Mouse (Mus musculus): ENCODE results near the gene Clec3a. TPM values are rescaled to one million over a fixed set of nuclear protein-coding genes. Genes with fewer than 3 reads are reported as not detected.

Clec3a gene
- polyA plus RNA-seq, 1 experiment from 2014 or later, result 0.29 TPM

- no peaks in the 10 kb centered on the region for H3K27me3 ChIP-seq (replicated peaks; ENCODE audit: control insufficient read depth, insufficient read depth, low read length)
These were observed 6.5 kb upstream of the Clec3a start for GRCm38 (mm10) chr8:114411421-114411820.

DNA sequence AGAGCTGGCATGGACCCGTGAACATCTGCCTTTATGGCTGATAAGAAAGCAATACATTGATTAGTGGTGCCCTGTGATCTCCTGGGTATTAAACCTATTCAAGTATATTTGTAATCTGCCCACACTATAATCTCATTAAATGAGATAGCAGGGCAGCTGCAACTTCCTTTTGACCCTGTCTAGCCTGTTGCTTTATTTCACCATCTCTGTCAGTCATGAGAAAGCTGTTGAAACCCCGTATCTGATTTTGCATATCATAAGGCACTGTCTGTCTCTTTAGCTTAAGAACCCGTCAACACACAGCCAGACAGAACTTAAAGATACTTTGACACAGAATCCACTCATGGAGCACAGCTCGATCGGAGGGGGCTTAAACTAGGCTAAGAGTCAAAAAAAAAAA lies 600 bp downstream of the Clec3a start:
- Histone ChIP-seq H3K9ac (ENCODE audit: low read depth, low read length) (no peak overlapping the region), H3K4me1 (ENCODE audit: control insufficient read depth, insufficient read depth, low read depth, low read length) (no peaks in the 10 kb centered on the region), H3K9me3 (ENCODE audit: control insufficient read depth, low read length) (no peaks in the 10 kb centered on the region), H3K27ac (ENCODE audit: low read depth, low read length) (no peak overlapping the region), H3K27me3 (replicated peaks; ENCODE audit: control insufficient read depth, insufficient read depth, low read length) (no peaks in the 10 kb centered on the region), H3K4me3 (ENCODE audit: low read length) (no peak overlapping the region), H3K36me3 (ENCODE audit: control insufficient read depth, insufficient read depth, low read length) (no peaks in the 10 kb centered on the region), H3K4me2 (ENCODE audit: low read length) (no peak overlapping the region)
- ATAC-seq, result no peak
- WGBS, result 80% methylated on average over 5 of the region's 5 CpGs

More at GRCm38 (mm10) chr8:114411421-114411820, 6.5 kb upstream of the Clec3a start:
- H3K36me3 ChIP-seq (ENCODE audit: control insufficient read depth, insufficient read depth, low read length), result no peaks in the 10 kb centered on the region
- H3K4me3 ChIP-seq (ENCODE audit: low read length), result no peak overlapping the region
- H3K4me1 ChIP-seq (ENCODE audit: control insufficient read depth, insufficient read depth, low read depth, low read length), result no peaks in the 10 kb centered on the region
- 78% methylated on average over 3 of the region's 3 CpGs for WGBS
- no peak for ATAC-seq
- H3K4me2 ChIP-seq (ENCODE audit: low read length), result no peak overlapping the region
- H3K27ac ChIP-seq (ENCODE audit: low read depth, low read length), result no peak overlapping the region
- no peak overlapping the region for H3K9ac ChIP-seq (ENCODE audit: low read depth, low read length)
- no peaks in the 10 kb centered on the region for H3K9me3 ChIP-seq (ENCODE audit: control insufficient read depth, low read length)

GRCm38 (mm10) chr8:114418904-114419303 lies 1.0 kb downstream of the Clec3a start:
- ATAC-seq, result no peak

GRCm38 (mm10) chr8:114421544-114421943 lies 3.7 kb downstream of the Clec3a start:
- H3K4me2 ChIP-seq (ENCODE audit: low read length), result no peak overlapping the region
- no peaks in the 10 kb centered on the region for H3K27me3 ChIP-seq (replicated peaks; ENCODE audit: control insufficient read depth, insufficient read depth, low read length)
- WGBS, result 81% methylated on average over 4 of the region's 4 CpGs
- no peak overlapping the region for H3K27ac ChIP-seq (ENCODE audit: low read depth, low read length)
- no peak overlapping the region for H3K4me3 ChIP-seq (ENCODE audit: low read length)
- H3K36me3 ChIP-seq (ENCODE audit: control insufficient read depth, insufficient read depth, low read length), result no peaks in the 10 kb centered on the region
- ATAC-seq, result no peak
- no peaks in the 10 kb centered on the region for H3K4me1 ChIP-seq (ENCODE audit: control insufficient read depth, insufficient read depth, low read depth, low read length)
- H3K9ac ChIP-seq (ENCODE audit: low read depth, low read length), result no peak overlapping the region
- H3K9me3 ChIP-seq (ENCODE audit: control insufficient read depth, low read length), result no peaks in the 10 kb centered on the region

More at GRCm38 (mm10) chr8:114418904-114419303, 1.0 kb downstream of the Clec3a start:
- WGBS, result 78% methylated on average over 6 of the region's 6 CpGs
- no peak overlapping the region for H3K27ac ChIP-seq (ENCODE audit: low read depth, low read length)
- no peak overlapping the region for H3K4me3 ChIP-seq (ENCODE audit: low read length)
- H3K4me2 ChIP-seq (ENCODE audit: low read length), result no peak overlapping the region
- no peaks in the 10 kb centered on the region for H3K9me3 ChIP-seq (ENCODE audit: control insufficient read depth, low read length)
- no peaks in the 10 kb centered on the region for H3K4me1 ChIP-seq (ENCODE audit: control insufficient read depth, insufficient read depth, low read depth, low read length)
- no peak overlapping the region for H3K9ac ChIP-seq (ENCODE audit: low read depth, low read length)
- H3K27me3 ChIP-seq (replicated peaks; ENCODE audit: control insufficient read depth, insufficient read depth, low read length), result no peaks in the 10 kb centered on the region
- H3K36me3 ChIP-seq (ENCODE audit: control insufficient read depth, insufficient read depth, low read length), result no peaks in the 10 kb centered on the region

GRCm38 (mm10) chr8:114438236-114438635 lies 20.4 kb downstream of the Clec3a start:
- no peaks in the 10 kb centered on the region for H3K36me3 ChIP-seq (ENCODE audit: control insufficient read depth, insufficient read depth, low read length)
- H3K27me3 ChIP-seq (replicated peaks; ENCODE audit: control insufficient read depth, insufficient read depth, low read length), result no peaks in the 10 kb centered on the region
- no peak overlapping the region for H3K4me3 ChIP-seq (ENCODE audit: low read length)
- H3K4me2 ChIP-seq (ENCODE audit: low read length), result no peak overlapping the region
- H3K27ac ChIP-seq (ENCODE audit: low read depth, low read length), result no peak overlapping the region
- ATAC-seq, result no peak
- 9% methylated on average over 6 of the region's 6 CpGs for WGBS
- H3K9me3 ChIP-seq (ENCODE audit: control insufficient read depth, low read length), result no peaks in the 10 kb centered on the region
- H3K4me1 ChIP-seq (ENCODE audit: control insufficient read depth, insufficient read depth, low read depth, low read length), result peaks cover 7% of the 10 kb centered on the region
- no peak overlapping the region for H3K9ac ChIP-seq (ENCODE audit: low read depth, low read length)

- peaks cover 7% of the 10 kb centered on the region for H3K4me1 ChIP-seq (ENCODE audit: control insufficient read depth, insufficient read depth, low read depth, low read length)
- peak within 1 kb of the TSS; percentile 92 for H3K4me2 ChIP-seq (ENCODE audit: low read length)
- H3K27me3 ChIP-seq (replicated peaks; ENCODE audit: control insufficient read depth, insufficient read depth, low read length), result no peaks in the 10 kb centered on the region
- peak within 1 kb of the TSS; percentile 86 for H3K4me3 ChIP-seq (ENCODE audit: low read length)
- H3K36me3 ChIP-seq (ENCODE audit: control insufficient read depth, insufficient read depth, low read length), result no peaks in the 10 kb centered on the region
- peak within 1 kb of the TSS; percentile 85 for H3K27ac ChIP-seq (ENCODE audit: low read depth, low read length)
- under 1% methylated on average over 50 of the region's 54 CpGs for WGBS
- H3K9ac ChIP-seq (ENCODE audit: low read depth, low read length), result peak within 1 kb of the TSS; percentile 84
- H3K9me3 ChIP-seq (ENCODE audit: control insufficient read depth, low read length), result no peaks in the 10 kb centered on the region
- ATAC-seq, result peak; percentile 99
These were observed 21.7 kb downstream of the Clec3a start, which contains the start of gene Wwox for GRCm38 (mm10) chr8:114439334-114440204. Gene Wwox (plus strand): TSS chr8:114439655.

DNA sequence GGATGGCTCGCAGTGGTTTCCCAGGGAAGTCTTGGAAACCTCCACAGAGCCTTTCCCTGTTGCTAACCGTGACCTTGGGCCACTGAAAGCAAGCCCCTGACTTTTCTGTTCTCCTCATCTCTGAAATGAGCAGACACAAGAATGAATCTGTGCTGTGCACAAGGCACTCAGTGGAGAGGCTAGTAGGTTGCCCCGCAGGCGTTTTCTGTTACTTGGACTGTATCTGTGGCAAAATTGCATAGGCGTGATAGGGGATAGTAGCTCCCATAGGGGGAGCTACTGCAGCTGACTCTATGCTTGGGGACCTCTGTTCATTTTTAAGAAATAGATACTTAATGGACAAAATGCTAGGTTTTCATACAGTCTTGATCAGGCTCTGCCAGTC lies 22.3 kb downstream of the Clec3a start:
- 15% methylated on average over 5 of the region's 5 CpGs for WGBS
- Histone ChIP-seq H3K9me3 (ENCODE audit: control insufficient read depth, low read length) (no peaks in the 10 kb centered on the region), H3K4me1 (ENCODE audit: control insufficient read depth, insufficient read depth, low read depth, low read length) (peaks cover 7% of the 10 kb centered on the region), H3K4me2 (ENCODE audit: low read length) (peak overlapping the region; percentile 92), H3K27ac (ENCODE audit: low read depth, low read length) (peak overlapping the region; percentile 85), H3K9ac (ENCODE audit: low read depth, low read length) (peak overlapping the region; percentile 84), H3K4me3 (ENCODE audit: low read length) (peak overlapping the region; percentile 86), H3K27me3 (replicated peaks; ENCODE audit: control insufficient read depth, insufficient read depth, low read length) (no peaks in the 10 kb centered on the region), H3K36me3 (ENCODE audit: control insufficient read depth, insufficient read depth, low read length) (no peaks in the 10 kb centered on the region)
- no peak for ATAC-seq

DNA sequence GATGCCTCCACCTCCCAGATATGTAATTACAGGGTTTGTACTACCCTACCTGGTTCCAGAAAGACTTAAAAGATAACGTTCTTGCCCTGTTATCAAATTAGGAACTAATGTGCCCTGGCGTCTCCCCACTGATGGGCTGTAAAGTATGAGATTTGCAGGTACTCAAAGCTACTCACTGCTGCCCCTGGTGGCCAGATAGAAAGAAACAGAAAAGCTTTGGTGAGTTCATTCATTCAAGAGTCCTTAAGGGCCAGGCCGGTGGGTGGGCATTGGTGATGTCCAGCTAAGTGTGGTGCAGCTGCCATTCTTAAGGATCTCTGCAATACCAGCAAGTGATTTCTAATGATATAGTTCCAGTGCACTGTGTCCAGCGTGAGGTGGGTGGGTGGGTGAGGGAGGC lies 23.7 kb downstream of the Clec3a start:
- peaks cover 7% of the 10 kb centered on the region for H3K4me1 ChIP-seq (ENCODE audit: control insufficient read depth, insufficient read depth, low read depth, low read length)
- 81% methylated on average over 4 of the region's 4 CpGs for WGBS
- no peak for ATAC-seq
- H3K27ac ChIP-seq (ENCODE audit: low read depth, low read length), result no peak overlapping the region
- H3K36me3 ChIP-seq (ENCODE audit: control insufficient read depth, insufficient read depth, low read length), result no peaks in the 10 kb centered on the region
- no peak overlapping the region for H3K4me3 ChIP-seq (ENCODE audit: low read length)
- no peak overlapping the region for H3K9ac ChIP-seq (ENCODE audit: low read depth, low read length)
- no peak overlapping the region for H3K4me2 ChIP-seq (ENCODE audit: low read length)
- no peaks in the 10 kb centered on the region for H3K27me3 ChIP-seq (replicated peaks; ENCODE audit: control insufficient read depth, insufficient read depth, low read length)
- H3K9me3 ChIP-seq (ENCODE audit: control insufficient read depth, low read length), result no peaks in the 10 kb centered on the region

- no peaks in the 10 kb centered on the region for H3K36me3 ChIP-seq (ENCODE audit: control insufficient read depth, insufficient read depth, low read length)
- H3K4me1 ChIP-seq (ENCODE audit: control insufficient read depth, insufficient read depth, low read depth, low read length), result no peaks in the 10 kb centered on the region
- H3K9ac ChIP-seq (ENCODE audit: low read depth, low read length), result no peak overlapping the region
- H3K4me2 ChIP-seq (ENCODE audit: low read length), result no peak overlapping the region
- H3K4me3 ChIP-seq (ENCODE audit: low read length), result no peak overlapping the region
- H3K27ac ChIP-seq (ENCODE audit: low read depth, low read length), result no peak overlapping the region
- no peaks in the 10 kb centered on the region for H3K27me3 ChIP-seq (replicated peaks; ENCODE audit: control insufficient read depth, insufficient read depth, low read length)
- no peak for ATAC-seq
- 85% methylated on average over 7 of the region's 7 CpGs for WGBS
- no peaks in the 10 kb centered on the region for H3K9me3 ChIP-seq (ENCODE audit: control insufficient read depth, low read length)
These were observed 29.0 kb downstream of the Clec3a start for GRCm38 (mm10) chr8:114446884-114447283.

All from hindbrain, embryonic 16.5 days (tissue).